Mouse (Mus musculus): ENCODE measurements around the gene Peak1.

DNA sequence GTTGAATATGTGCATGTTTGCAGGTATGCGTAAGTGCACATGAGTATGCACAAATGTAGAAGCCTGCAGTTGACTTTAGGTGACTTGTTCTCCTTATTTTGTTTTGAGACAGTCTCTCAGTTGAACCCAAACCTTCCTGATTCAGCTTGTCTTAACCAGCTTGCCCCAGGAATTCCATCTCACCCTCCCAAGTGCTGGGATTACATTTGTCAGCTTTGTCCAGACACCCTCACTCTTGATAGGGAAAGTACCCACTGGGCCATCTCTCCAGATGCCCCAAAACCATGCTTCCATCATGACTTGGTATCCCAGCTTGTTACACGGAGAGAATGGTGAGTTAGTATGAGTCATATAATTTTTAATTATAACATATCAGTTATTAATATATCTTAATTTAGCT is 45.2 kb upstream of the Peak1 start:
- TF ChIP-seq POLR2A (IDR thresholded peaks at IDR 0.05; ENCODE audit: low read depth, low read length) (no peak), CTCF (IDR thresholded peaks at IDR 0.05; ENCODE audit: borderline replicate concordance, insufficient read depth, low read length) (no peak)

Measured in embryonic fibroblast, embryonic 13.5 days (primary cell).